Mouse (Mus musculus): ENCODE measurements at regions not wholly inside any gene's neighbourhood (a gene's known extent, or its start where the extent isn't known, plus 50 kb on each side); places are given as distances from the start of the nearest gene placed in this dataset.
"Not testable (repeated sequence)": the region's sequence is repeated elsewhere in the genome, so short reads cannot be mapped to it uniquely, and the experiment has no call there.

GRCm38 (mm10) chr16:25478300-25478699 lies 191.7 kb downstream of the Tprg start:
- no peak for DNase-seq (ENCODE audit: low read depth, low spot score)

- peak; percentile 6 for DNase-seq (ENCODE audit: low read depth, low spot score)
Measured at GRCm38 (mm10) chr16:25483831-25484254, 197.2 kb downstream of the Tprg start.

GRCm38 (mm10) chr16:25485007-25485406 lies 198.4 kb downstream of the Tprg start:
- peak; percentile 81 for DNase-seq (ENCODE audit: low read depth, low spot score)

DNA sequence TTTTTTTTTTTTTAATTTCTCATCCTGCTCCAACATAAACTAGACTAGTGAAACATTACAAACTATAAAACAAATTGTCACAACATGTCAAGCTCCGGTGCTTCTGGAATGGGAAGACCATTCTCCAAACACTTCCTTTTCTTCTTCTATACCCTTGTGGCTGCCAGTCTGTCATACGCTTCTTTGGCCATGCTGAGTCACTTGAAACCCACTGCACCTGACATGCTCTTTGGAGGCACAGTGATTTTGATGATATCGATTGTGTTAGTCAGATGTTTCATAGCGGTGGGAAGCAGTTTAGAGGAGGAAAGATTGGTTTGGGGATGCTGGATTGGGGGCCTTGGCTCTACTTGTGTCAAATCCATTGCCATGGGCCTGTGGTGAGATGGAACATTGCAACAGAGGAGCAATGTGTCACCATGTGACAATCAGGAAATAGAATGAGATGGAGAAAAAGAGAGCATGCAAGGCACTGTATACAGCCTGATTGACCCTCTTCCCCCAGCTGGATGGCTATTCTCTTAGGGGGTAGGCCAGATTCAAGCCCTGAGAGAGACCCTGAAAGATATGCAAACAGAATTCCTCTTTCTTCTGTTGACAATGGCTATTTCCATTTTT lies 197.0 kb upstream of the Trp63 start:
- peak; percentile 3 for DNase-seq (ENCODE audit: low read depth, low spot score)

DNA sequence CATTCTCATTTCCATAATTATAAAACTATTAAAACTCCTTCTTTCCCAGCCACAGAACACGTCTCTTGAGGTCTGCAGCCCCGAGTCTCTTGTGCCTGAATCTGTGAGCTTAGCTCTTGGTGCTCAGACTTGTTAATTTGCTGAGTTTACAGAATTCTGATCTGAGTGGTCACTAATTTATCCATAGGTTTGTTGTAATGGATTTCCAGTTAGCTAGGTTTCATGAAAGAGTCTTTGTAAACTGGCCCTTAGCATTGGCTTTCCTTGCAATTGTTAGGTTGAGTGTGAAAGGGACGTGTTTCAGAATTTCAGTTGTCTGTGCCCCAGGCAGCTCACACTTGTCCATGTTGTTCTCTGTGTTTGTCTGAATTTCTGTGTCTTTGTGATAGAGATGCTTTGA lies 192.7 kb upstream of the Trp63 start:
- DNase-seq (ENCODE audit: low read depth, low spot score): no peak

DNA sequence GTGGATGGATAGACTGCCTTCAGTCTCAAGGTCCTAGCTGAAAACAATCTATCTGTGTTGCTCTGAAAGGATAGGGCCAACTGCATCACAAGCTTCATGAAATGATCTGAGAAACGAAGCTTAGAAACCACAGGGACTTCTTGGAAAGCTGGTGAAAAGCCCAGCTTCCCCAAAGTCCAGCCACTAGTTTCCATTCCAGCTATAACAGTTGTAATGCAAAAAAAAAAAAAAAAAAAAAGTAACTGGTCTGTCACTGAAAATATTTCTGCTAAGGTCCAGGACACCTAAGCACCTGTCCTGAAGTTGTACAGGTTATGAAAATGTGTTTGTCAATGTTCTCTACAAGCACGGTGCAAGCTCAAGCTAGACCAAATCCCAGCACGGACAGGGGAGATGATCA lies 189.4 kb upstream of the Trp63 start:
- DNase-seq (ENCODE audit: low read depth, low spot score): no peak

GRCm38 (mm10) chr16:25495586-25496196 lies 187.9 kb upstream of the Trp63 start:
- DNase-seq (ENCODE audit: low read depth, low spot score): no peak

DNA sequence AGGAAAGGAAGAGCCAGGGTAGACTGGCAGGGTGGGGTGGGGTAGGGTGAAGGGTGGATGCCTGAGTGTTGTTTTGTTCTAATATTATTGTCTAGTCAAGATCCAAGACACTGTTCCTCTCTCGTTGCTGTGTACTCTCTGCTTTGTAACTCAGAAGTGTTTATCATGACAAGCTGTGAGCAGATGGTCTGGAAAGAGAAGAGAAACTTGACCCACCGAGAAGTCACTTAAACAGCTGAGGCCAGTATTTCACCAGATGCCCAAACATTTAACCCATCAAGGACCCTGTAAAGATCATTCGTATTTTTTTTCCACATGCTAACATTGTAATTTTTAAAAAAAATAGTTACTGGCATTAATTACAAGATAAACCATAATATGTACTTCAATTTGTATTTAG lies 178.7 kb upstream of the Trp63 start:
- no peak for DNase-seq (ENCODE audit: low read depth, low spot score)

DNA sequence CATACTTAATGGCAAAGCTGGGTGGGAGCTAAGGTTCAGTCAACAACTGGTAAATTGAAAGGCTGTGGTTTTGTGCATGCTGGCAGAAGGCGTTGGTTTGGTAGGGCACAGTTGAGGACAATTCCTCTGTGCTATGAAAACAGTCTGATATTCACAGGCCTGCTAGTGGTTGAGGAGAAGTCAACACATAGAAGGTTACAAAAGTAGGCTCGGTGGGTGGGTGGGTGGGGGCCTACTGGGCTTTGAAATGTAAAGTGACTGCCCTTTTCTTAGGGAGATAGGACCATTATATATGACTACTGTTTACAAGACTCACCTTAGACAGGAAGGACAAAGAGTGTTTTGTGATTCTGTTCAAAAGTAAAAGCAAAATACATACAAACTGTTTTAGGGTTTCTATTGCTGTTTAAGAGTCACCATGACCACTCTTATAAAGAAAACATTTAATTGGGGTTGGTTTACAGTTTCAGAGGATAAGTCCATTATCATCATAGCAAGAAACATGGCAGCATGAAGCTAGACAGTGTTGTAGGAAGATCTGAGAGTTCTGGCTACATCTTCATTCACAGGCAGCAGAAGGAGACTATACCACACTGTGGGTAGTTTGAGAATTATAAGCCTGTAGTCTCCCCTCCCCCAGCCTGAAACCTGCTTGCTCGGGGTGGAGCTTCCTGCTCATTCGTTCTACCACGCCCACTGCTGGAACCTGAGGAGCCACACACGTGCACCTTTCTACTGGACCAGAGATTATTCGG lies 166.3 kb upstream of the Trp63 start:
- no peak for DNase-seq (ENCODE audit: low read depth, low spot score)

GRCm38 (mm10) chr16:25523141-25523540 lies 160.4 kb upstream of the Trp63 start:
- DNase-seq (ENCODE audit: low read depth, low spot score): not testable (repeated sequence)

DNA sequence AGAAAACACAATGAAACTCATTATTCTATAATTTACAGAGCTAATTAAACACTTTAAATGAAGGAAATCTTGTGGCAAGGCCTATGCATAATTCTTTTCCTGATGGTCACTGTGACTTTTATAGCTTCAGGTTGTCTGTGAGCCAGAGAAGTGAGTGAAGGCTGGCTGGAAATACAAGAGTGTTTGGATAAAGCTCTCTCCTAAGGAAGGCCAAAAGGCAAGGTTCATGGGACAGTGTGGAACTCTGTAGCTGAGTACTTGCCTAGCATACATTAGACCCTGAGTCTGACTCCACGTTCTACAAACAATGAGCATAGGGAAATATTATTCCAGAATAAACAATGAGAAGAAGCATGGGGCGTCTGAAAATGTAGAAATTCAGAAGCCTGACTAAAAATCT lies 159.9 kb upstream of the Trp63 start:
- DNase-seq (ENCODE audit: low read depth, low spot score): no peak

DNA sequence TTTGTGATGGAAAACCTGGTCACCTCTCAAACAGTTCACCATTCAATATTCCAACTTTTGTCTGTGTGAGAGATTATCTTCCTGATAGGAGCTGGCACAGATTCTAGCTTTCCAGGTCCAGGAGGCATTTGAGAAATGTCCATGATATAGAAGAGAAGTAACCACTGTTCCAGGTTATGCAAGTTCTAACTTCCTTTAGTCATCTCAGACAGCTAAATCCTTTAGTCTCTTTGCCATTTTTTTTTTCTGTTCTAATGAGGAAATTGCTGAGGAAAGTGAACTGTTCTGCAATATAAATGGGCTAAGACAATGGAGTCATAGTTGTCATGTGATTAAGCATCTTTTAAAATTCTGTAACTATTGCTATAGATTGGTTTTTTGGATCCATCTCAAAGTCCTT lies 155.7 kb upstream of the Trp63 start:
- no peak for DNase-seq (ENCODE audit: low read depth, low spot score)

GRCm38 (mm10) chr16:25528313-25528712 lies 155.2 kb upstream of the Trp63 start:
- no peak for DNase-seq (ENCODE audit: low read depth, low spot score)

- DNase-seq (ENCODE audit: low read depth, low spot score): no peak
Measured at GRCm38 (mm10) chr16:25529681-25530080, 153.9 kb upstream of the Trp63 start.

DNA sequence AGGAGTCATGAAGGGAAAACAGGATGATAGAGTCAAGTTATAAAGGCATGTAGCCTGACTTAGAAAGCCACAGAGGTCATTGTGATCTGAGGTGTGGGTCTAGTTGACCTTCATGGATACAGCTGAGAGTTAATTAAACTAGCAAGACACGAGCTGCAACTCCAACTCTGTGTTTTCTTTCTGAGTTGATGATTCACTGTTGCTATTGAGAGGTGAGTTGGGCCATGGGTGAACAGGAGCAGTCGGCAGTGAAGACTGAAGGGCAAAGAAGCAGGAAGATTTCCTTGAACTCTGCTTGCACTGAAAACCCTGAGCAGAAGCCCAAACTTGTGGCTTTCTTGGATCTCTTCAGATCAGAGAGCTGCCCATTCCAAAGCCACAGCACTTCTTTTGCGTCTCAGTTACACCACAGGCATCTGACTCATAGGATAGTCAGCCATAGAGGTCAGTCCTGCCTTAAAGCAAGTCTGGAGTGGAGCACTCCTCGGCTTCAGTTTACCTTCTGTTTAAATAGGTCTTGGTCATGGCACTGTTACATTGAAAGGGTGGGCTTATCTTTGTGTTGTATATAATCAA lies 151.7 kb upstream of the Trp63 start:
- DNase-seq (ENCODE audit: low read depth, low spot score): no peak

DNA sequence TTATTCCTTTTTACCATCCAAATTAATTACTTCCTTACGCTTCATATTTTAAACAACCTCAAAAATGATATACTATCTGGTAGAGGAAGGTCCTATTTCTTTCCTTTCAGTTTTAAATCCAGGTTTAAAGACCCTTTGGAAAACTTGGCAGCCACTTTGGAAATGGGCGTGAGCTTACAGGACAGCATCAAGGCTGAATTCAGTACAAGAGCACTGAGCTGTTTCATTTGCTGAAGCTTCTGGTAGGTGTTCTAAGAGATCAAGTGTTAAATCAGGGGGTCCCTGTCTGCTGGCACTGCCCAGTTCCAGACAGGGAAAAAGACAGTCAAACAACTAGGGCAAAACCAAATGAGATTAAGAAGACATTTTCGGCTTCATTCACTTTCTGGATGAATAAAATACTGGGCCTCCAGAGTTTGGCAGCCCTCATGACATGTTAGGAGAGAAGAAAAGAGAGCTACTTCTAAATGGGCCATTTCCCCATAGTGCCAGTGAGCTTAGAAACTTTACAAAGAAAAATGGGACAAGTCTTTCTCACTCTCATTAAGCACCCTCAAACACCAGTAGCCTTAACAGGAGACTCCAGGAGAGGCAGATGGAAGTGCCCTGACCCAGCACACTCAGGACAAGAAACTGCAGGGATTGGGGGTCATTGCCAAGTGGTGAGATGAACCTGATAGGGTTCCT lies 150.9 kb upstream of the Trp63 start:
- DNase-seq (ENCODE audit: low read depth, low spot score): no peak

DNA sequence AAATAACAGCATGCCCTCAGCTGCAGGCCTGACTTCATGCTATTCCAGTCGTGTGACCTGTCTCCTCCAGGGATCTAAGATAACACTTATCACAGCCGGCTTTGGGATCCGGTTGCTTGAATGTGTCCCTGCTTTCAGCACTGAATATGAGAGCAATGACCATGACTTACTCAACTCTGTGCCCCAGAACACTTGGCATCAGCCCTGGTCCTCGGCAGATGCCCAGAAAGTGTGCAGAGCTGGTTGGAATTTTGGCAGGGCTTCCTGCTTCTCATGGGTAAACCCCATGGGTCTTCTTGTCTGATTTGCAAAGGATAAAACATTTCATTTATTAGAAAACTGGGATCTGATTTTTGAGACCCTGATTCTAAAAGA lies 150.4 kb upstream of the Trp63 start:
- DNase-seq (ENCODE audit: low read depth, low spot score): no peak

DNA sequence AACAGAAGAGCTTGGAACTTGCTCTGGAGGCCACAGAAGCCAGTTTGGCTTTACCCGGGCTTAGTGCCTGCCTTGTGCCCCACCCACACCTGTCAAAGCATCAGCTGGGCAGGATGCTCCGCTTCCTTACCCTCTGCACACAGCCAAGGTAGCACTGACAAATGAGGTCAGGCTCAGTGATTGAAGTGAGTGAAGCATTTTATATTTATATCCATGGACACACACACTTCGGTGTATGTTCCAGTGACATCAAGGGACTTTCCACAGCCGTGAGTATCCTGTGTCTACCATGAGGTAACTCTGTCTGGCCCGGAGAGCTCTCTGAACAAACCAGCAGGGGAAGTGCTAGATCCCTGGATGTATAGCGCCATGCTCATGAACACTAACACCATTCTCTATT lies 147.0 kb upstream of the Trp63 start:
- no peak for DNase-seq (ENCODE audit: low read depth, low spot score)

DNA sequence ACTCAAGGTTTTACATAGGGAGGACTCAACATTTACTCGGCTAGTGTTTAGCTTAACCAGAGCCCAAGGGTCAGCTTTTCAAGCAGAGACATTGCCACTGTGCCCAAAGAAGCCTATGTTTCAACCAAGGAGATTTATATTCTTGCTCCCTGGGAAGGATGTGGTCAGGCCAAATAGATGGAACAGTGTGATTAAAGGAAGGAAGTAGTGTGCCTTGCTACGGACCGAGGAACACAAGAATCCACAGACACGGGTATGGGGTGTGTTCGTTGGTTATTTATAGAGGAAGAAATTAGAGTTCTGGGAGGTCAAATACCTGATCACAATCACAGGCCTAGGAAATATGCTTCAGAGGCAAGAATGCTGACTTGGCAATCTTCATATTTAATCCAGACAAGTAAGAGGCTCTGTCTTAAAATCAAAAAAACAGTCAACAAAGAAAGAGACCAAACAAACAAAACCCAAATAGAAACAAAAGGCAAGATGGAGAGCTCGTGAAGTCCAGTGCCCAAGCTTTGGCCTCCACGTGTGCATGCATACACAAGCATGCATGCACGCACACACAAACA lies 133.9 kb upstream of the Trp63 start:
- DNase-seq (ENCODE audit: low read depth, low spot score): no peak

DNA sequence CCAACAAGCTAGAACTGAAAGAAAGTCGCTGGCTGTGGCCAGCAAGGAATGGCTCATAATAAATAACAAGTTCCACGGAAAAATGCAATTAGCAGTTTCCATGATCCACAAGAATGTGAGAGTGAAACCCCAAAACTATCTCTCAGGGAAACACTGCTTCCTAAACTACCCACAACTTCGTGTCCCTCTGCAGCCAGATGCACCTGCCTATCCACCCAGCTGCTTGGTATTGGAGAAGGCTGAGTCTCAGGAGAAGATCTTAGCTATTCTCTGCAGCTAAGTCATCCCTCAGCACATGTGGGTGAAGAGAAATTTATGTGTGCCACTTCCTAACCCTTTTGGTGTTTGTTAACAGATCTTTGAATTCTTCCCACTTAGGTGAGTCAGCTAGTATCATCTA lies 126.4 kb upstream of the Trp63 start:
- DNase-seq (ENCODE audit: low read depth, low spot score): no peak

DNA sequence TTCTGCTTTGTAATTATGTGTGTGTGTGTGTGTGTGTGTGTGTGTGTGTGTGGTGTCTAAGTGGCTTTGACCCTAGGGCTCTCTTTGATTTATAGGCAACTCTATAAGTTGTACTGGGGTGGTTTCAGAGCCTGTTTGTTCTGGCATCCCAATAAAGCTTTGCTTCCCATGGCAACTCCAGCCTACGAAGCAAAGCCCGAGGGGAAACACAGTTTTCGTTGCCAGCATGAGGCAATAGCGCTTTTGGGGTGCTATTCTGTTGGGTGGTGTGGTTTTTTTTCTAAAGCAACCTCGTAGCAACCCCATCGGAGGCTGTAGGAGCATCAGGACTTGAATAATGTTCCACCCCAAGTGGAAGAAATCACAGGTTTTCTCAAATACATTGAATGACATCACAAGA lies 103.3 kb upstream of the Trp63 start:
- DNase-seq (ENCODE audit: low read depth, low spot score): no peak
